Mouse (Mus musculus) heart, adult 2 months (tissue): ENCODE data around the gene Macrod1. TPM values are rescaled to one million over a fixed set of nuclear protein-coding genes. Genes with fewer than 3 reads are reported as not detected.

Experiments
- DNase-seq, 2 experiments: peaks; one replicate each; pipeline ENCODE4 v3.0.0; 2021
- H3K27ac ChIP-seq: fragments of 200-600 bp; 2 replicates; pipeline ENCODE4 v1.8.1; 2022
- H3K27me3 ChIP-seq: fragments of 200-500 bp; 2 replicates; pipeline ENCODE4 v1.6.1; 2012; ENCODE audit warnings: mild to moderate bottlenecking, low read length, inconsistent platforms, mixed read lengths; ENCODE audit not compliant: control insufficient read depth, insufficient read depth
- H3K36me3 ChIP-seq: fragments of 200-500 bp; 2 replicates; pipeline ENCODE4 v1.6.1; 2012; ENCODE audit warnings: low read length, inconsistent platforms; ENCODE audit not compliant: control insufficient read depth, insufficient read depth
- H3K4me1 ChIP-seq: fragments of 200-500 bp; 2 replicates; pipeline ENCODE4 v1.6.1; 2011; ENCODE audit warnings: low read length; ENCODE audit not compliant: control insufficient read depth, insufficient read depth
- H3K4me3 ChIP-seq: fragments of 200-600 bp; 2 replicates; pipeline ENCODE4 v1.8.1; 2022
- H3K79me2 ChIP-seq: fragments of 200-500 bp; replicated peaks from 2 replicates; pipeline ENCODE4 v1.6.1; 2012; ENCODE audit warnings: mild to moderate bottlenecking, inconsistent platforms, low read length, moderate library complexity, mixed read lengths; ENCODE audit not compliant: control insufficient read depth, insufficient read depth
- H3K9ac ChIP-seq: fragments of 200-500 bp; 2 replicates; pipeline ENCODE4 v1.6.1; 2012; ENCODE audit warnings: low read depth, mild to moderate bottlenecking, control low read depth, inconsistent platforms, low read length, mixed read lengths
- CTCF ChIP-seq: fragments of 200-600 bp; IDR thresholded peaks from 2 replicates; pipeline ENCODE4 v1.8.1; 2022; ENCODE audit warnings: antibody characterized with exemption, mild to moderate bottlenecking, moderate library complexity
- EP300 ChIP-seq: fragments of 200-500 bp; IDR thresholded peaks from 2 replicates; pipeline ENCODE4 v1.6.1; 2011; ENCODE audit warnings: low read depth, low read length, control low read depth; ENCODE audit not compliant: insufficient read depth
- POLR2A ChIP-seq: fragments of 200-500 bp; IDR thresholded peaks from 2 replicates; pipeline ENCODE4 v1.6.1; 2011; ENCODE audit warnings: mild to moderate bottlenecking, low read depth, low read length, control low read depth; ENCODE audit not compliant: insufficient read depth
- WGBS: fragments of 180-500 bp; shearing (Covaris S2); methylation state at CpG from one replicate; pipeline ENCODE4 v1.1.7; 2018; 5-methylcytosine and 5-hydroxymethylcytosine counted together
- intact Hi-C: fragments of 180-260 bp; cut with DNase I; formaldehyde crosslinking; loops from one replicate; pipeline ENCODE4 v1.15.1; 2025
- polyA plus RNA-seq: library from polyadenylated mRNA; depleted of rRNA; stranded (reverse); fragments of >200 nt; gene quantifications from 2 replicates; pipeline ENCODE4 v1.2.3, GENCODE M21; 2012
- total RNA-seq, 2 experiments: library from RNA; stranded (reverse); gene quantifications; 2 replicates each; pipeline ENCODE4 v1.2.3; 2021

Gene Macrod1
- total and polyA plus RNA-seq, 3 experiments = 262 to 309 (median 278) TPM

DNA sequence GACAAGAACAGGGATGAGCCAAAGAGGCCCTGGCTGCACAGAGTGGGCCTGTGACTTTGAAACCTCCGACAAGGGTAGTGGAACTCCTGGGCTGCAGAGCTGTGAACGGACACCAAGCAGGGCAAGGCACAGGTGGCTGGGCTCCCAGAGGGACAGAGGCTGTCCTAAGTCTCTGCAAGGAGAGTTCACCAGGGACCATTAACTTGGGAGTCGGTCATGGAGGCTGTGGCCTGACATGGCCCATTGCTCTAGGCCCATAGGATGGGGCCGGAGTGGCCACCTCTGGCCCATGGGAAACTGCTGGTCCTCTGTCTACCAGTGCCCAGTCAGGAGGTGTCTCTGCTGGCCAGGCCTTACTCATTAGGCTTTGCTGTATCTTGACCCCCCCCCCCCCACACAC lies 55.1 kb downstream of the Macrod1 start:
- Histone ChIP-seq H3K4me3 (no peak overlapping the region), H3K27me3 (no peaks in the 10 kb centered on the region), H3K79me2 (no peaks in the 10 kb centered on the region), H3K27ac (no peak overlapping the region), H3K36me3 (no peaks in the 10 kb centered on the region), H3K4me1 (no peaks in the 10 kb centered on the region), H3K9ac (no peak overlapping the region)
- TF ChIP-seq EP300 = no peak
- no peak for TF ChIP-seq CTCF
- no peak for TF ChIP-seq POLR2A
- no peak for DNase-seq
- WGBS = 91% methylated on average over 4 of the region's 4 CpGs
- intact Hi-C loops = loop anchor here (5.0 kb wide), 1 partner anchor 41 kb away; no protein-coding TSS in a partner anchor

DNA sequence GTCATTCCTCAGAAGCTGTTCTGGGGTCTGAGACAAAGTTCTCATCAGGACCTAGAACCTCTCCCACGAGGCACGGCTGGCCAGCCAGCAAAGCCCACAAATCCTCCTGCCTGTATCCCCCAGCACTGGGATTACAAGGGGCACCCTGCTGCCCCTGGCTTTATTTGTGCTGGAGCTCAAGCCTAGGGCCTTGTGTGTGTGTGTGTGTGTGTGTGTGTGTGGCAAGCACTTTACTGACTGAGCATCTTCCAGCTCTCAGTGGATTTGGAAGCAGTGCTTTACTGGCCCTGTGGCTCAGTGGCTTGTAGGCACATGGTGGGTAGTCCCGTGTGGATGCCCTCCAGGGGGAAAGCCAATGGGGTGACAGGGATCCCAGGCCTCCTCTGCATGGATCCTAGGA lies 56.0 kb downstream of the Macrod1 start:
- 80% methylated on average over 3 of the region's 3 CpGs for WGBS
- intact Hi-C loops = loop anchor here (5.0 kb wide), 1 partner anchor 40 kb away; no protein-coding TSS in a partner anchor
- no peak overlapping the region for H3K9ac ChIP-seq

DNA sequence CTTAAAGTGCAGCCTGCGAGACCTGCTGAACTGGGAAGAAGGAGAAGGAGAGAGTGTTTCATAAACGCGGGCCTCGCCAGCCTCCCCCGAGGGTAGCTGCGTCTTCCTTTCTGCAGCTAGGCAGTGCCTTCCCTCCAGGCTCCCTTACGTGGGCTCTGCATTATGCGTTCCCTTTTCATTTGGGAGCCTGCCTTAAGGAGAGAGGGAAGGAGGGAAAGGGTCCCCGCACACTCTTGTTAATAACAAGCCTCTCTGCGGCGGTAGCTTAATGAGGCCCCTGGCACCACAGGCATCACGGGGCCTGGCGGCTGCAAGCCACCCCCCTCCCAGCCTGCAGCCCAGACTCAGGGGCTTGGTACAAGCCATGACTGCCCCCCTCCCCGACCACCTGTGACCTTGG lies 57.0 kb downstream of the Macrod1 start:
- no peaks in the 10 kb centered on the region; the same call in 1 of the 2 replicates for H3K4me1 ChIP-seq

More for the DNA sequence above, 56.0 kb downstream of the Macrod1 start:
- Histone ChIP-seq H3K27ac (no peak overlapping the region), H3K4me3 (no peak overlapping the region), H3K27me3 (no peaks in the 10 kb centered on the region), H3K79me2 (no peaks in the 10 kb centered on the region), H3K4me1 (no peaks in the 10 kb centered on the region), H3K36me3 (no peaks in the 10 kb centered on the region)
- TF ChIP-seq EP300 = no peak
- no peak for DNase-seq

DNA sequence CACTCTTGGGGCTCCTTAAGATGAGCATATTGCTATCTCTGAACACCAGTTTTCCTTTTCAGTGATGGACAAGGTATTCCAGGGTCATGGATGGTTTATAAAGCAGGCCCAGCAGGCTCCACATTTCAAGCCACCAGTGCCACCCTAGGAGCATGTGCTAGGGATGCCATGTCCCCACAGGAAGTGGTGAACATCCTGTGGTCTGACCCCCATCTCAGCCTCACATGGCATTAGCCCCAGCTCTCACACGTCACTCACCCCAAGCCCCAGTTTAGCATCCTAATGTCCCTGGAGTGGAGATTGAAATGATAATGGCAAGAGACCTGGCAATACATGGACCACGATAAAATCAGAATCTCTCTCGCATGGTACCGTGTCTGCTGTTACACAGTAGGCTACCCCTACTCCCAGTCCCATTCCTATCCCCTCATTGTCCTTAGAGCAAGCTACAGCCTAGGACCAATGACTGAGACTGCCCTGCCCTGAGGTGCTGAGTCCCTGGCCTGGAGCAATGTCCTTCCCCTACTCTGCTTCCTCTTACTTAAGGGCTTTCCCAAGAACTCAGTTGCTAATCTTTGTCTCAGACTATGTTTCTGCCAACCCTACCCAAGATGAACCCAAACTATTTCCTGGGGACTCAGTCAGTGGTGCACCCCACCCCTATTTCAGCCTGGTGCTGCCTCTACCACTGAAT lies 59.6 kb downstream of the Macrod1 start:
- no peaks in the 10 kb centered on the region for H3K27me3 ChIP-seq
- TF ChIP-seq POLR2A = no peak
- H3K4me1 ChIP-seq = no peaks in the 10 kb centered on the region; the same call in 1 of the 2 replicates
- H3K9ac ChIP-seq = no peak overlapping the region
- no peak overlapping the region for H3K4me3 ChIP-seq
- no peaks in the 10 kb centered on the region for H3K79me2 ChIP-seq
- 84% methylated on average over 4 of the region's 4 CpGs for WGBS
- no peak for DNase-seq
- H3K27ac ChIP-seq = no peak overlapping the region
- H3K36me3 ChIP-seq = no peaks in the 10 kb centered on the region
- intact Hi-C loops = no loop called here

More for the DNA sequence above, 57.0 kb downstream of the Macrod1 start:
- intact Hi-C loops = loop anchor here (5.0 kb wide), 1 partner anchor 39 kb away; no protein-coding TSS in a partner anchor
- no peaks in the 10 kb centered on the region for H3K79me2 ChIP-seq
- no peak overlapping the region for H3K4me3 ChIP-seq
- WGBS = 67% methylated on average over 14 of the region's 14 CpGs
- no peak overlapping the region for H3K27ac ChIP-seq
- TF ChIP-seq EP300 (no peak), CTCF (no peak), POLR2A (no peak)
- no peak overlapping the region for H3K9ac ChIP-seq
- no peaks in the 10 kb centered on the region for H3K36me3 ChIP-seq
- no peaks in the 10 kb centered on the region for H3K27me3 ChIP-seq
- no peak for DNase-seq

DNA sequence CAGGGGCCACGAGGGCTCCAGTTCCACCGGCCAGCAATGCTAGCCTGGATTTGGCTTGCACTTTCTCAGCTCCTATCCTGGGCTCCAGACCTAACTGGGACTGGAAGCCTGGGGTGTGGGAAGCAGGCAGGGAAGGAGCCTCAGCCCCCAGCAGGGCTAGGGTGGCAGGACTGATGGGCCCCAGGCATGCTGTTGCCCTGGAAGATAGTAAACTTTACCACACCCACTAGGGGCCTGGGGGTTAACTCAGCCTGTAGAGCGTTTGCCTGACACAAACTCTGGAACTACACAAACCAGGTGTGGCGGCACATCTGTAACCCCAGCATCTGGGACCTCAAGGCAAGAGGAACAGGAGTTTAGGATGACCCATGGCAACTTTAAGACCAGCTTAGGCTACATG lies 60.5 kb downstream of the Macrod1 start:
- DNase-seq = no peak
- intact Hi-C loops = no loop called here
- no peaks in the 10 kb centered on the region for H3K36me3 ChIP-seq
- WGBS = 55% methylated on average over 4 of the region's 4 CpGs
- TF ChIP-seq EP300 (no peak), CTCF (no peak), POLR2A (no peak)
- no peaks in the 10 kb centered on the region for H3K27me3 ChIP-seq
- H3K79me2 ChIP-seq = no peaks in the 10 kb centered on the region
- no peak overlapping the region for H3K9ac ChIP-seq
- no peak overlapping the region for H3K4me3 ChIP-seq
- H3K27ac ChIP-seq = no peak overlapping the region
- peaks cover 4% of the 10 kb centered on the region for H3K4me1 ChIP-seq

DNA sequence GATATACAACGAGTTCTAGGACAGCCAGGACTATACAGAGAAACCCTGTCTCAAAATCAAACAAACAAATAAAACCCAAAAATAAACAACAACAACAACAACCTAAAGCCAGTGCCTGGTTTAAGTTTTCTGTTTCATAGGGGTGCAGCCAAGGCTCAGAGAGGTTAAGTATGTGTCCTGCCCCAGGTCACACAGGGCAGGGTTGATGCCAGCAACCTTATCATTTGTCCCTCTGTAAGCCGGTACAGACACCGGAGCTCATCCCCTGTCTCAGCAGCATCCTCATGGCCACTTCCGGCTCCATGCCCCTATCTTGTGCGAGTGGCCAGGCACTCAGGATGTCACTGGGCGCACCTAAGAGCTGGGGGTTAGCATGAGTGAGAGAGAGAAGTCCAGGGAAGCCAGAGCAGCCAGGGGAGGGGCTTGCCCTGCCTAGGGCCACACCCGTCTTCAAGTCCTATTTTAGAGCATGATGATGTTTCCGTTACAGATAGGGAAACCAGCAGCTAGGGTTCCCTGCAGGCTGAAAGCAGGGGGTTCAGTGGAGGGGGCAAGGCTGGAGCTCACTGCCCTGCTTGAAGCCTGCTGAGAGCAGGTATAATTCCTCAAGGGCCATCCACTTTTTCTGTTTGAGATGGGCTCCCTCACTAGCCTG lies 61.2 kb downstream of the Macrod1 start:
- no peak overlapping the region for H3K9ac ChIP-seq
- H3K4me1 ChIP-seq = peaks cover 5% of the 10 kb centered on the region
- no peaks in the 10 kb centered on the region for H3K27me3 ChIP-seq
- no peaks in the 10 kb centered on the region for H3K36me3 ChIP-seq
- 23% methylated on average over 8 of the region's 8 CpGs for WGBS
- TF ChIP-seq CTCF (no peak), POLR2A (no peak), EP300 (no peak)
- H3K27ac ChIP-seq = no peak overlapping the region
- DNase-seq = no peak
- H3K79me2 ChIP-seq = no peaks in the 10 kb centered on the region
- no peak overlapping the region for H3K4me3 ChIP-seq
- intact Hi-C loops = no loop called here
